Mouse (Mus musculus) liver, postnatal 0 days (tissue): ENCODE measurements around the gene Pum2. TPM values are rescaled to one million over a fixed set of nuclear protein-coding genes. Genes with fewer than 3 reads are reported as not detected.

Experiments used
- ATAC-seq: fragments of 200-750 bp; cut with Nextera tagmentation; 2 replicates; pipeline ENCODE4 v1.8.0; 2017; ENCODE audit warnings: mild to moderate bottlenecking, moderate library complexity
- DNase-seq: peaks from one replicate; pipeline ENCODE4 v3.0.0-alpha.2; 2016
- H3K27ac ChIP-seq: fragments of 300-500 bp; sonication (generic); 2 replicates; pipeline ENCODE4 v1.5.1; 2014; ENCODE audit warnings: antibody characterized with exemption, moderate library complexity, mild to moderate bottlenecking, low read depth
- H3K27me3 ChIP-seq: fragments of 300-500 bp; sonication (generic); 2 replicates; pipeline ENCODE4 v1.6.1; 2014; ENCODE audit warnings: low read length, control low read depth, mixed read lengths; ENCODE audit not compliant: insufficient read depth
- H3K36me3 ChIP-seq: fragments of 300-500 bp; sonication (generic); replicated peaks from 2 replicates; pipeline ENCODE4 v1.6.1; 2014; ENCODE audit warnings: mild to moderate bottlenecking, control low read depth, low read length, moderate library complexity, mixed read lengths; ENCODE audit not compliant: insufficient read depth
- H3K4me1 ChIP-seq: fragments of 300-500 bp; sonication (generic); 2 replicates; pipeline ENCODE4 v1.6.1; 2014; ENCODE audit warnings: antibody characterized with exemption, mild to moderate bottlenecking, control low read depth; ENCODE audit not compliant: insufficient read depth
- H3K4me2 ChIP-seq: fragments of 300-500 bp; sonication (generic); 2 replicates; pipeline ENCODE4 v1.6.1; 2014; ENCODE audit warnings: low read depth, mild to moderate bottlenecking, low read length, moderate library complexity, mixed read lengths
- H3K4me3 ChIP-seq: fragments of 300-500 bp; sonication (generic); 2 replicates; pipeline ENCODE4 v1.5.1; 2014; ENCODE audit warnings: low read depth, low read length
- H3K9ac ChIP-seq: fragments of 300-500 bp; sonication (generic); replicated peaks from 2 replicates; pipeline ENCODE4 v1.6.1; 2014; ENCODE audit warnings: mild to moderate bottlenecking, moderate library complexity
- H3K9me3 ChIP-seq: fragments of 300-500 bp; sonication (generic); 2 replicates; pipeline ENCODE4 v1.6.1; 2016; ENCODE audit warnings: mild to moderate bottlenecking, control low read depth, low read length, mixed read lengths
- CTCF ChIP-seq: sonication (generic); IDR thresholded peaks from 2 replicates; pipeline ENCODE4 v1.5.1; 2016; ENCODE audit warnings: antibody characterized with exemption, low read depth
- EP300 ChIP-seq: IDR thresholded peaks from 2 replicates; pipeline ENCODE4 v1.6.1; 2016; ENCODE audit warnings: antibody characterized with exemption, low read depth, mild to moderate bottlenecking
- WGBS: fragments of 180-500 bp; shearing (Covaris S2); extraction: QIAGEN DNeasy Blood & Tissue Kit; methylation state at CpG from one replicate; pipeline ENCODE4 v1.1.7; 2014; ENCODE audit not compliant: insufficient replicate concordance; 5-methylcytosine and 5-hydroxymethylcytosine counted together
- polyA plus RNA-seq: library from polyadenylated mRNA; unstranded; fragments of >200 nt; fragmentation: Nextera tagmentation; extraction: Ambion mirVana; gene quantifications from 2 replicates; pipeline ENCODE4 v1.2.1, GENCODE M21; 2015

Gene Pum2
- polyA plus RNA-seq, 1 experiment from 2014 or later, result 11.9 TPM

- H3K9ac ChIP-seq, result no peak overlapping the region
- no peak overlapping the region for H3K27ac ChIP-seq
- WGBS, result 82% methylated on average over 12 of the region's 12 CpGs
- H3K27me3 ChIP-seq, result no peaks in the 10 kb centered on the region
- no peak for TF ChIP-seq EP300
- TF ChIP-seq CTCF, result no peak
- no peak overlapping the region for H3K4me2 ChIP-seq
- no peaks in the 10 kb centered on the region for H3K9me3 ChIP-seq
- ATAC-seq, result no peak
- H3K4me3 ChIP-seq, result no peak overlapping the region
- peaks cover 11% of the 10 kb centered on the region for H3K36me3 ChIP-seq
- DNase-seq, result no peak
- H3K4me1 ChIP-seq, result peaks cover 19% of the 10 kb centered on the region
These were observed 116.7 kb downstream of the Pum2 start for GRCm38 (mm10) chr12:8790615-8791014.

- DNase-seq (peak; percentile 52), ATAC-seq (peak; percentile 98)
- Histone ChIP-seq H3K9me3 (no peaks in the 10 kb centered on the region), H3K4me2 (no peak overlapping the region), H3K27me3 (no peaks in the 10 kb centered on the region), H3K4me3 (no peak overlapping the region), H3K36me3 (peaks cover 11% of the 10 kb centered on the region), H3K9ac (no peak overlapping the region), H3K4me1 (peaks cover 6% of the 10 kb centered on the region; the same call in 1 of the 2 replicates), H3K27ac (peak overlapping the region; percentile 93)
- TF ChIP-seq EP300 (peak; percentile 79), CTCF (no peak)
- 59% methylated on average over 2 of the region's 2 CpGs for WGBS
These were observed 119.6 kb downstream of the Pum2 start for GRCm38 (mm10) chr12:8793410-8794051.

GRCm38 (mm10) chr12:8797936-8798335 lies 124.0 kb downstream of the Pum2 start:
- Histone ChIP-seq H3K9me3 (no peaks in the 10 kb centered on the region), H3K36me3 (no peaks in the 10 kb centered on the region), H3K27me3 (no peaks in the 10 kb centered on the region), H3K4me3 (no peak overlapping the region), H3K27ac (no peak overlapping the region), H3K9ac (no peak overlapping the region), H3K4me1 (peaks cover 9% of the 10 kb centered on the region), H3K4me2 (no peak overlapping the region)
- DNase-seq, result no peak
- TF ChIP-seq EP300 (no peak), CTCF (no peak)
- 85% methylated on average over 7 of the region's 7 CpGs for WGBS
- ATAC-seq, result no peak

GRCm38 (mm10) chr12:8798486-8799020 lies 124.6 kb downstream of the Pum2 start:
- Histone ChIP-seq H3K9me3 (no peaks in the 10 kb centered on the region), H3K36me3 (no peaks in the 10 kb centered on the region), H3K9ac (no peak overlapping the region), H3K27me3 (no peaks in the 10 kb centered on the region), H3K4me2 (no peak overlapping the region), H3K4me1 (peaks cover 4% of the 10 kb centered on the region; the same call in 1 of the 2 replicates), H3K4me3 (no peak overlapping the region), H3K27ac (no peak overlapping the region)
- TF ChIP-seq EP300 (no peak), CTCF (no peak)
- WGBS, result 51% methylated on average over 9 of the region's 9 CpGs
- ATAC-seq, result no peak
- no peak for DNase-seq

Other genes starting within 250 kb of the Pum2 start
- 6.9 and 8.7 TPM in 2 replicates for gene Rhob, start 174.1 kb upstream of the Pum2 start, polyA plus RNA-seq
- gene Slc7a15, start 75.1 kb upstream of the Pum2 start, polyA plus RNA-seq, result 0.39 and 0.49 TPM in 2 replicates
- gene Sdc1, start 97.2 kb downstream of the Pum2 start, polyA plus RNA-seq, result 101 and 116 TPM in 2 replicates
- 125 and 128 TPM in 2 replicates for gene Laptm4a, start 247.5 kb downstream of the Pum2 start, polyA plus RNA-seq